Mouse (Mus musculus) naive thymus-derived CD4-positive, alpha-beta T cell, adult 2 months (primary cell): ENCODE measurements at regions not wholly inside any gene's neighbourhood (a gene's known extent, or its start where the extent isn't known, plus 50 kb on each side); places are given as distances from the start of the nearest gene placed in this dataset.

Experiments
- DNase-seq: peaks from one replicate; pipeline ENCODE4 v3.0.0-alpha.2; 2011; ENCODE audit warnings: low read depth

- DNase-seq, result no peak
Observed at GRCm38 (mm10) chr15:60632789-60633456, 220.7 kb downstream of the Fam84b start.

GRCm38 (mm10) chr15:60630756-60631402 is 222.7 kb downstream of the Fam84b start:
- no peak for DNase-seq

- no peak for DNase-seq
Observed at GRCm38 (mm10) chr15:60618801-60619200, 234.8 kb downstream of the Fam84b start.

- DNase-seq, result no peak
Observed at GRCm38 (mm10) chr15:60617371-60617770, 236.2 kb downstream of the Fam84b start.

DNA sequence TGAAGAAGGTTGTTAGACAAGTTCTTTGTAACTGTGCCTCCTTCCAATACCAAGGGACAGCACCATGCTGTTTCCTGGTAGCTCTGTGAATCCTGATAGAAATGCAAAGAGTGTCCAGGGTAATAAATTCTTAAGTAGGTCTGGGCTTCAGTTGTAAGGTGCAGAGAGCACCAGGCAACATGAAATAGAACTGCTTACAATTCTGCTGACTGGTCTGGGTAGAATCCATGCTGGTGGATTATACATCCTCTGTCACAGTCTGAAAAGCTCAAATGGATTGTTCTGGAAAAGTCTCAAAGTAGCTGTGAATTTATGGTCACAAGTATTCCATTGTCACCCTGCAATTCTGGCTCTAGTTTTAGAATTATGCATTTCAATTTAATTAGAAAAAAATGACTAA is 251.7 kb downstream of the Fam84b start:
- no peak for DNase-seq

DNA sequence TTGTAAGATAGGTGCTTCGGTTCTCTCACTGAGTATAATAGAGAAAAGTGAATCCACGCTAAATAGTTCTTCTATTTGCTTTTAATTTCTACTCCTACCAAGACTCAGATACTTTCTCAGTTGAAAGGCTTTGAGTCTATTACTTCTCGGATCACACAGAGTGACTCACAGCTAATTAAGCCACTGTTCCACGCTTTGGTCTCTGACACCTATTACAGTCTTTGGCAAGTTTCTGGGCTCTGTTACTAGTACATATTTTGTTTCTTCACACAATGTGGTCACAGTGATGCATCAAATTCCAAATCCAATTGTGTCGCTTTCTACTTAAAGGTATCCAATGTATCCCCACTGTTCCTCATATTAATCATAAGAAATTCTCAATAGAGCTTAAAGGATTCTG is 276.5 kb downstream of the Fam84b start:
- no peak for DNase-seq

DNA sequence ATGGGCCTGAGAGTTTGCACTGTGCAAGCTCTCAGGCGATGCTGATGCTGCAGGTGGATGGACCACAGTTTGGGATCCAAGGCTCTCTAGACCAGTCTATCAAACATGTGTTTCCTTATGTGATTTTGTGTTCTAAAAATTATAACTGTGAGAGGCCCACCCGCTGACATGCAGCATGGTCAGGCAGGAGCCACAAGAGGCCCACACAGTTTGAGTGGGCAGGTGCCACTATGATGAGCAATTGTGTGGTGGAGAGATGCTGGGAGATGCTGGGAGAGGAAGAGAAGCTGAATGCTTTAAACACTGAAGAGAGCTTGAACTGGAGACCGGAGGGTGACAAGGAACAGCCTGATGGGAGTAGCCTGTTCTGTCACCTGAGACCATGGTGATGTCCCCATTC is 287.3 kb downstream of the Fam84b start:
- DNase-seq, result no peak

GRCm38 (mm10) chr15:60565017-60565416 is 288.6 kb downstream of the Fam84b start:
- DNase-seq, result no peak

DNA sequence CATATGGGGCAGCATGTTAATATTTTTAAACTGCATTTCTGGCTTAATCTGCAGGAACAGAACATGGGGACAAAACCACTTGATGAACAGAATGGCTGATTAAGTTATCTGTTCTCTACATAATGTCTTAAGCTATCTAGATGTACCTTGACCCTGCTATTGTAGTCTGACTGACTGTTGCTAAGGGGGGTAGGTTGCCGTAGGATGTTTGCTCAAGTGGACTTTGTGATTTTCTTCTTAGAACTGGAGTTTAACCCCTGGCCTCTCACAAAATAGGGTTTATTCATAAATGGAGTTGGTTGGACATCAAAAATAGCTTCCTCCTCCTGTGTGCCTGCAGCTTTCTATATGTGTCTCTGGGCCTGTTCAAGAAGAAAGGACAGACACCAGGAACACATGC is 292.9 kb downstream of the Fam84b start:
- no peak for DNase-seq

DNA sequence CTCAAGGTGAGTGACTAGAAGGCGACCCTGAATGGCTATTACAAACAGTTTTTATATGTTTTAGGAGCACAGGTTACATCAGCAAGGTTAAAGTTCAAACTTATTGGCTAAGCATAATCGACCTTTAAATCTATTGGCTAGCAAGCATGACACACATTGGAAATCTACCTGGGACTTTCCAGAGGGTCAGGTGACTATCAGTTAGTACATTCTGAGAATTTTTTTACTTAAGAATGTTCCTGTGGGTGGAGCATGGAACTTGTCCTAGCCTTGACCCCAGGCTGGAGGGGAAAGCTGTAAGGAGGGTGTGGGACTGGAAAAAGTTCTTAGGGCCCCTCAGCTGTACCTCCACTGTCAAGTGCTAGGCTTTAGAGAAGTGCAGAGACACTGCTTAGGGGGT is 297.9 kb downstream of the Fam84b start:
- no peak for DNase-seq

- no peak for DNase-seq
Observed at GRCm38 (mm10) chr15:60554587-60554986, 299.0 kb downstream of the Fam84b start.

DNA sequence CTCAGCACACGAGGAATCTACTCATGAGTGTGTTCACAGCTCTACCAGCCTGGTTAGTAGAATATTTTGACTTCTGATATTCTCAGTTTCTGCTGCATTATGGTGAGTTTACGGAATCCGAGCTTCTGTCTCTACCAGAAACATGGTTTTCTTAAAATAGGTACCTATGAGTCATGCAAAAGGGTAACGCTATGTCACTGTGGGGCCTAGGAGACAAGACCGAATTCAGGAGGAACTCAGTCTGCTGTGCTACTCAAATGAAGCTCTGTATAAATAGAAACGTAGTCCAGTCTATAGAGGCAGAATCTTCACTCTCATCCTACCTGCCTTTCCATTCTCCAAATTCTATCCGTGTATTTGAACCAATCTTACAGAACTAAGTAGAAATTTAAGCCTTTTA is 305.5 kb downstream of the Fam84b start:
- no peak for DNase-seq

GRCm38 (mm10) chr15:60537191-60537590 is 316.4 kb downstream of the Fam84b start:
- no peak for DNase-seq

DNA sequence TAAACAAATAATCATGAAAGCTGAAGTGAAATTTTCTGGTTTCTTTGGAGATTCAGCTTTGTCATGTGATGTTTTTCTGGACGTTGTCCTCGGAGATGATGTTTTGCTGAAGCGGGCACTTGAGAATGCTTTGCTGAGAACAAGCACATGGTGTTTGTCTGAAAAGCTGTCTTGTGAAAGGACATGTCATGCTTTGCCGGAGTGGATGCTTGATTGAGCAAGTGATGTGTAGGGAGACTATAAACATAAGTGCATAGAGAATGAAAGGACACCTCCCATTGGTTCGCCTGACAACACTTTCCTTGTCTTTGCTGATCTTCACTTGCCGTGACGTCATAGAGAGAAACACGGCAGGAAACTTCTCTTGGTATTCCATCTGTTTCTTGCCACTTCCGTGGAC is 318.9 kb downstream of the Fam84b start:
- DNase-seq, result no peak

DNA sequence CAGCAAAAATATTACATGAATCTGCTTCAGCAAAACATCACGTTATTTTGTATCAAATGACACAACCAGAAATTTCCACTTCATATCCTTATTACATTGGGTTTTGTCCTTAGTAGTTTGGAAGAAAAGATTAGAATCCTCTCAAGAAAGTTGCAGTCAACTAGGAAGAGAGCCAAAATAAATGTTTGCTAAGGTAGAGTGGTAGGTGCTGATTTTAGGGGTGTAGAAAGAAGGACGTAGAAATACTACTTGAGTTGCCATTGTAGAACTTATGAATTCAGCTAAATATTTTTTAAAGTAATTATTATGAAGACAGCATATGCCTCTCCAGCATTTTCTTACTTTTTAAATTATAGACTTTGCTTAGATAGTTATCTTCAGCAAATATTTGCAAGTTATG is 336.8 kb downstream of the Fam84b start:
- no peak for DNase-seq

GRCm38 (mm10) chr15:60476755-60477310 is 376.7 kb downstream of the Fam84b start:
- no peak for DNase-seq

GRCm38 (mm10) chr15:60475086-60475485 is 378.5 kb downstream of the Fam84b start:
- DNase-seq, result no peak

- no peak for DNase-seq
Observed at GRCm38 (mm10) chr15:60431916-60432315, 415.5 kb upstream of the 4933412E24Rik start.

GRCm38 (mm10) chr15:60419081-60419480 is 402.7 kb upstream of the 4933412E24Rik start:
- DNase-seq, result no peak

DNA sequence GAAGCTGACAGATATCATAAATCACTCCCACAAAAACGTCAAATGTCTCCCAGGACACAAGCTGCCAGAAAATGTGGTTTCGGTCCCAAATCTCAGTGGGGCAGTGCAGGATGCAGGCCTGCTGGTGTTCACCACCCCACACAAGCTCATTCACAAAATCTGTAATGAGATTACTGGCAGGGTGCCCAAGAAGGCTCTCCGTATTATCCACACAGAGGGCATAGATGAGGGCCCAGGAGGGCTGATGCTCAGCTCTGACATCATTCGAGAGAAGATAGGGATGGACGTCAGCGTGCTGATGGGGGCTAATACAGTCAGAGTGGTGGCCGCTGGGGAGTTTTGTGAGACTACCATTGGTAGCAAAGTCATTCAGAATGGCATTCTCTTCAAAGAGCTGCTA is 375.9 kb upstream of the 4933412E24Rik start:
- DNase-seq, result no peak

DNA sequence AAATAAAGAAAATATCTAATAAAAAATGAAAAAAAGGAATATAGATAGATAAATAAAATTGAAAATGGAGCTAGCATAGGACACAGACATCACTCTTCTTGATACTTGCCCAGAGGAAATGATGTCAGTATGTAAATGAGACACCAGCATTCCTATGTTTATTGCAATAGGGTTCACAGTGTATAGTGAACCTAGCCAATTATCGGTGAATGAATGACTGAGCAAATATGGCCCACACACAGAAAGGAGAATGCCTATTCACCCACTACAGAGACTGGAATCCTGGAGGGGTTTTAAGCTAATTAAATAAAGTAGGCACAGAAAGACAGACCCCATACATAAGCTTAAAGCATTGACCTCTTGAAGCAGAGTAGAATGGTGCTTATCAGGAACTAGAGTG is 373.9 kb upstream of the 4933412E24Rik start:
- DNase-seq, result no peak

- no peak for DNase-seq
Observed at GRCm38 (mm10) chr15:60387962-60388361, 371.5 kb upstream of the 4933412E24Rik start.
